Mouse (Mus musculus) left cerebral cortex, postnatal 36 days (tissue): ENCODE data around the gene Phlpp1. TPM values are rescaled to one million over a fixed set of nuclear protein-coding genes. Genes with fewer than 3 reads are reported as not detected.

Experiments
- DNase-seq, 2 experiments: peaks; one replicate each; pipeline ENCODE4 v3.0.0; 2021 to 2022; ENCODE audit warnings: low spot score in 2 of 2, mixed read lengths in 1 of 2
- intact Hi-C: fragments of 180-260 bp; cut with DNase I; formaldehyde crosslinking; loops from one replicate; pipeline ENCODE4 v1.15.1; 2025
- total RNA-seq, 2 experiments: library from RNA; stranded (reverse); gene quantifications; 2 replicates each; pipeline ENCODE4 v1.2.3; 2021

Phlpp1 gene
- total RNA-seq, 2 experiments from 2014 or later, result 64.2 to 65.0 TPM

DNA sequence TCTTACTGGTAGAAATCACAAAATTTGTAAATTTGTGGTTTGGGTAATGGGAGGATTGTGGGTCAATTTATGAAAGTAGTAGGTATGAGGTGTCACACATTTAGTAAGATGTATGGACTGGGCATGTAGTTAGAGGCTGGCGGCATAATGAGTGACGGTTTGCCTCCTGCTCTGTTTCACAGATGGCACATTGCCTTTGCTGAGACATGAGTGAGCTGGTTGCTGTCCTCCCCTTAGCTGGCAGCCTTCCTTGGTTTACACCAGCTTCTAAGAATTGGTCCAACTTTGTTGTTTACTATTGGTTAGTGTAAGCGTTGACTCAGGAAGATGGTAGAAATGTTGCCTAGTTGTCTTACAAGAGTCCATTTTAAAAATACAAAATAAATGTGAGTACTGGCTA, 17.2 kb downstream of the Phlpp1 start:
- intact Hi-C loops, result no loop called here
- DNase-seq, result no peak

DNA sequence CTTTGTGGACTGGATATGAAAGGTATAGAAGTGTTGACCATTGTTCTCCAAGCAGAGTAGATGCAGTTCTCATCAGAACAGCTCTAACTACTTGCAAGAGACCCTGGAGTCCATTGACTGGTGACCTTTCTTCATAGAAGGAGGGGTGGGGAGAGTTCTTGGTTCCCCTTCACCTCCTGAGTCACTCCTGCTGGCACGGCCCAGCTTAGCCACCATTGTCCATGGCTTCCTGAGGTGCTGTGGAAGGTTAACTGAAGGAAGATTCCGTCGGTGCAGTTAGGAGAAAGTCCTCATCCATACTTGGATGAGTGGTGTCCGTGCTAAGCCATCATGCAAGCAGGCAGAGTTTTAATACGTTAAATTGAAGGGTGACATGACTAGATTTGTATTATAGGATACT, 17.8 kb downstream of the Phlpp1 start:
- DNase-seq, result no peak
- intact Hi-C loops, result no loop called here

DNA sequence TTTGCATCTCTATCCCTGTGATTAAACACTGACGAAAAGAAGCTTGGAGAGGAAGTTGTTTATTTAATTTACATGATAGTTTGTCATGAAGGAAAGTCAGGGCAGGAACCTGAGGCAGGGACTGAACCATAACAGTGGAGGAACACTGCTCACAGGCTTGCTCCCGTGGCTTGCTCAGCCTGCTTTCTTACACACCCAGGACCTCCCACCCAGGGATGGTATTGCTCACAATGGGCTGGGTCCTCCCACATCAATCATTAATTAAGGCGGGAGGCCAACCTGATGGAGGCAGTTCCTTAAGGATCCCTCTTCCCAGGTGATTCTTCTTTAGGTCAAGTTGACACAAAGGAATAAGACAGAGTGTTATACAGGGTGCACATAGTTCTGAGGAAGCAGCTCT, 19.1 kb downstream of the Phlpp1 start:
- intact Hi-C loops, result no loop called here
- no peak for DNase-seq

DNA sequence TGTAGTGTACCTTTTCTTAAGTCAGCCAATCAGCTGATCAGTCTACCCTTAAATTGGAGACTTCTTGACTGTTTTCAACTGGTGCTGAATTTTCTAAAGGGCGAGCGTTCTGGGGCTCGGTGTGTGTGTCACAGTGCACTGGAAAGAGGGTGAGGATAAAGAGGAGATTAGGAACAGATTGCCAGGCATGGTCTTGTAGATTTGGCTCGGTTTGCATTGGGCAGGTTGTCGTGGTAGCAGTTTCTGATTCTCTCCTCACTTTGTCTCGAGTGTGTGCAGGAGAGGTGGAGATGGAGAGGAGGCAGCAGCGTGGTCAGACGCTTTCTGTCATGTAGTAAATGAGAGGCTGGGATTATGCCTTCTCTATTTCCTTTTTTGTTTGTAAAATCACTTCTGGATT, 20.3 kb downstream of the Phlpp1 start:
- no peak for DNase-seq
- intact Hi-C loops, result no loop called here

DNA sequence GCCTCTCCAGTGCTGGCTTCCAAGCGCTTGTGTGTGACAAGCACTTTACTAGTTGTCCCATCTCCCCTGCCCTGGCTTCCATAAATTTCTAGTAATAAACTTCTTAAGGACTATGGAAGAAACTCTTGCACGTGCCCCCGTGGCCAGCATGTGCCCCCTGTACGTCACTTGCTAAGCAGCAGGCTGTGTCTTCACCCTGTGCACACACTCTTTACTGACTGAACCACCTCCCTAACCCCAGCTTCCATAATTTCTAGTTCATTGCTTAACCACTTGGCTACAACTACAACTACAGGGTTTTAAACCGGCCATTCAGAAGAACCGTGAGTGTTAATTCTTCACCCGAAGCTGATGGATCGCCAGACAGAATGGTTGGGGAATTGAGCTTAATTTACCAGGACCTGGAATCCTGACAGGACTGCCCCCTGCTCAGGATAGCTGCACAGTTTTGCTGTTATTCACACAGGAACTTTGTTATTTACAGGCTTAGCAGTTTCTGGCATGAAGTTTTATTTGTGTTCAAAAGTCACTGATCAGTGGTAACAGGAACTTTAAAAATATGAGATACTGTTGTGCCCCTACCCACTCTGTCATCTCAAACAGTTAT, 21.4 kb downstream of the Phlpp1 start:
- intact Hi-C loops, result no loop called here
- DNase-seq, result no peak

DNA sequence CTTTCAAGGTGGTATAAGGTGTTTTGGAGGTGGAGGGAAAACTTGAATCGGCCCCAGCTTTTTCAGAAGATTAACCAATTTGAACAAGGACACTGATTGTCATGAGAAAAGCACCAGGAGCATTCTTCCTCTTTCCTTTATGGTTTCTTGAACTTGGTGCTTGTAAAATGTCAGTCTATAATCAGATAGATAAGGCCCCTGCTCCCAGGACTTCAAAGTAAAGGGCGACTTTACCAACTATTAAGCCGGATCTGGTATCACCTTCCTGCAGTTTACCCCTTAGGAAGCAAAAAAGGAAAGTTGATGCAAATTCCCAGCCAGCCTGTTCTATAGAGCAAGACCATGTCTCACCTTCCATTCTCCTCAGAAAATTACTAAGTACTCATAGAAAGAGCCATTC, 21.9 kb downstream of the Phlpp1 start:
- no peak for DNase-seq
- intact Hi-C loops, result no loop called here

DNA sequence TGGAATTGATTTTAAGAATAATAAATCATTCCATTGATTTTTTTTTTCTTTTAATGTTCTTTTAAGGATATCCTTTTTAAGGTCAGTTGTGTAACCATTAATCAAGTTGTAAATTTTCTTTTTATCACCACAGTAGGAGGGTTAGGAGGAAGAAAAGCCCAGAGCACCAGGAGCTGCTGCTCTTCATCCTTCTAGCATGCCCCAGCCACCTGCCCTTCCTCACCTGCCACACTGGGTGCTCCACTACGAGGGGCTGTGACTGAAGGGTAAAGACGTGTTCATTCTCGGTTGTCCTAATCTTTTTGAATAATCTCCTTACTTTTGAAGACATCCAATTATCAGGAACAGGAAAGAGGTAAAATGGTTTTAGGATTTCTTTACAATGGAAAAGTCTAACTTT, 22.7 kb downstream of the Phlpp1 start:
- DNase-seq, result no peak
- intact Hi-C loops, result no loop called here

DNA sequence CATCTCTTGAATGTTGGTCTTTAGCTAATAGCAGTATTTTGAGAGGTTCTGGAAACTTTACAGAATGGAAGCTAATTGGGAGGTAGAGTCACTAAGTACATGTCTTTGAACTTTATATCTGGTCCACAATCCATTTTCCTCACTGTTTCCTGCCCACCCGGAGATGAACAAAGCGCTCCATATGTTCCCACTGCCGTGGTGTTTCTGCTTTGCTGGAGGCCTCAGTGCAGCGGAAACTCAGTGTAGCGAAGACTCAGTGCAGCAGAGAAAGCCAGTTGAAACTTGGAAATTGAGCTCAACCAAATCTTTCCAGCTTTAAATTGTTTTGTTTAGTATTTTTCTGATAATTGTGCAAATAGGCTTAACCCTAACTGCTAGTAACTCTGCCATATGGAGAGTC, 26.4 kb downstream of the Phlpp1 start:
- intact Hi-C loops, result no loop called here
- no peak for DNase-seq

DNA sequence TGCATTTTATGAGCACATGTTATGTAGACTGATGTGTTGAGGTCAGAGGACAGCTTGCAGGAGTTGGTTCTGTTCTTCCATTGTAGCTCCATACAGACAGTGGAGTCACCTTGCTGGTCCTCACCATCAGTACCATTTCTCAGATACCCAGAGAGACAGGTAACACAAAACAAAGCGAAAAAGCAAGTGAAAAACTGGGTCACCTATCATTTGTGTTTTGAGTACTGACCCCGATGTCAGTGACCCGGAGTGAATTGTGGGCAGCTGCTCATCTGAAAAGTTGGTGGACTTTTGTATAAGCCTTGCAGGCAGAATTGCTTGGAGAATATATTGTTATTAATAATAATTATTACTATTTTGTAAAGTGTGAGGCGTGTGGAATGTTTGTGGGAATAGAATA, 27.6 kb downstream of the Phlpp1 start:
- intact Hi-C loops, result no loop called here

DNA sequence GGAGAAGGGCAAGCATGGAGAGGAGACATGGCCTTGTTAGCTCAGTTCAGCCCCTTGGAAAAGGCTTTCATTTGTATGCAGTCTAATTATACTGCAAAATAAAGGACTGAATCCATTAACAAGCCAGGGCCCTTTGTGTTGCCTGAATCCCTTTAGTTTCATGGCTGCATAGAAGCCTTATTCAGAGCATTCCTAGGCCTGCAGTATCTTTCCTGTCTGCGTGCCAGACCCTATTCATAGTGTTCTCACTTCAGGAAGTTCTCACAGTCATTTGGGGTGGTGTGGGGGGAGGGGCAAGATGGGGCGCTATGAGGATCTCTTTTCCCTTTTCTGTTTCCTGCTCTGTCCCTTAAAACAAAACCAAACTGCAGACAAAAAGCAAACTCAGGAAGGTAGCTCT, 28.1 kb downstream of the Phlpp1 start:
- peak; percentile 48 to 62 for DNase-seq
- intact Hi-C loops, result no loop called here

More for the DNA sequence above, 27.6 kb downstream of the Phlpp1 start:
- DNase-seq, result no peak

DNA sequence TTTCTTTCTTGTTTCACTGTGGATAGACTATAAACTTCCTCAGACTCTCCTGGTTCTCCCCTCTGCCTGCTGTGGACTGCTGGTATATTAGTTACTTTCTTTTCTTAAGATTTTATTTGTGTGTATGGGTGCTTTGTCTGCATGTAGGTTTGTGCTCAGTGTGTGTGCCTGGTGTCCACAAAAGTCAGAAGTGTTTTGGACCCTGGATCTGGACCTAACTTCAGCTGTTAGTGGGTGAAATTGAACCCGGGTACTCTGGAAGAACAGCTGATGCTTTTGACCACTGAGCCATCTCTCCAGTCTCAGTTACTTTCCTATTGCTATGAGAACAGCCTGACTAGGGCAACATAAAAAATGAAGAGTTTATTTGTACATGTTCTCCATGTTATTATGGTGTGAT, 29.5 kb downstream of the Phlpp1 start:
- no peak for DNase-seq
- intact Hi-C loops, result no loop called here

DNA sequence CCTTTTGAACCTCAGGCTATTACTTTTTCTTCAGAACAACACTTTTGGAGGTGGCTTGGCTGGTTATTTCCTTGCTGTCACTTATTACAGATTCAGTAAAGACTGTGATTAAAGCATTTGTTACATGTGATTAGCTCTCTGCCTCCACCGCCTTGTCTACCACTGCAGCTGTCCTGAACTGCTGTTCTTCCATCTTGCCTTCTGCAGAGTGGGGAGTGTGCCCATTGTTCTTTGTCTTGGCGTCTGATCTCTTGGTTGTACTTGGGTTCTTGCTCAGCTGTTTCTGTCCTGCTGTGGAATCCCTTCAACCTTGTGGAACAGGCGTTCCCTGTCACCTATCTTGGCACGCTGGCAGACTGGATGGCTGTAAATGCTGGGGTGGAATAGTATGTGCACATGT, 30.4 kb downstream of the Phlpp1 start:
- intact Hi-C loops, result no loop called here
- DNase-seq, result no peak

DNA sequence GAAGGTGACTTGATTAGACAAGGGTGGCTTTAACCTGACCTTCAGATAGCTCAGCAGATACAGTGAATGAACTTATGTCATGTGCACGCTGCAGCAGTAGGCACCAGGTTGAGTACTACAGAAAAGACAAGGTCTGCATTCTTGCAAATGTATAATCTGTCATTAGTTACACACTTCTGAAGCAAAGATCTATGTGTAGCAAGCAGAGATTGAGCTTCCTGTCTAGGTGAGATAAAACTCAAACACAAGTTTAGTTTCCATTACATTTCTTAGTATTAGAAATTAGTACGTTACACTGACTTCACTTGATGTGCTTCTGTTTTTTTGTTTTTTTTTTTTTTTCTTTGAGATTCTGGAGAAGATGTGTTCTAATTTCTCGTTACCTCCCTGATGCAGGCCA, 32.4 kb downstream of the Phlpp1 start:
- intact Hi-C loops, result no loop called here
- DNase-seq, result no peak

DNA sequence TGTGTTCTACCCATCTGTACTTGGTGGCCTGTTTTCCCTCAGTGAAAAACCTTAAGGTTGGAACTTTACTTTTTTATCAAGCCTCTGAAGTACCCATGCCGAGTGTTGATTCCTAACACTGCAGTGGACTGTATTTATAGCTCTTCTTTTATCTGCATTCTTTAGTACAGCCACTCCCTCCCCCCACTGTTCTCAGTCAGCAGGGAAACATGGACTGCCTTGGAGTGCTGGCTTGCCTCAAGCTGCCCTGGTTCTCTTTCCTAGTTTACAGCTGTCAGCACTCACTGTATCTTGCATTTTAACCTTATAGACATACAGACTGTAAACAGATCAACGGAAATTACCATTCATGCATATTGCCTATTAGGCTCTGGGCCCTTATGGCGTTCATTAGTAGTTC, 32.8 kb downstream of the Phlpp1 start:
- intact Hi-C loops, result no loop called here
- DNase-seq, result no peak

DNA sequence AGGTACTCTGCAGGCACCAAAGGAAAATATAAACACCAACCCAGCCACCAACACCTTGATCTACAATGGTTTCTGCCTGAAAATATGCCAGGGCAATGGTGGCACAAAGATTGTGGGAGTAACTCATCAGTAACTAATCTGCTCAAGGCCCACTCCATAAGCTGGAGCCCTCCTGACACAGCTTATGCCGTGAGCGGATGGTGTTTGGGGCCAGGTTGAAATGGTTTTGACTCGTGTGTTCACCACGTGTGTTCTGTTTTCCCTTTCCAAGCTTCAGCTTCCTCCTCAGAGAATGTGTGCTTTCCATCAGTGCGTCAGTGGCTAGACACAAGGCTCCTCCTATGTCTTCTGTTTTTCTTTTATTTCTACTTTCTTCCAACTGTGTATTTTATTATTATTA, 37.0 kb downstream of the Phlpp1 start:
- no peak for DNase-seq
- intact Hi-C loops, result no loop called here

DNA sequence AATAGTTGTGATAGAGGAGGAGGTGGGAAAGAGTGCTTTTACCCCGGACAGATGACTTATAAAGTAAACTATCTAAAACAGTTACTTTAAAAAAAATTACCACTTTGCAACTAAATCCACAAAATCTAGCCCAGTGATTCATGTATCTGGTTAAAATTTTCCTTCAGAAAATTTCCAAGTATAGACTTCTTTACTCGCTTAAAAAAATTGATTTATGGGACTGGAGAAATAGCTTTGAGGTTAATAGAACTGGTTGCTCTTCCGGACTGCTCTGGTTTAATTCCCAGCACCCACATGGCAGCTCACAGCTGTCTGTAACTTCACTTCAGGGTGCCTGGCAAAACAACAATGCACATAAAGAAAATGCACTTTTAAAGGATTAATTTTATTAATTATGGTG, 38.9 kb downstream of the Phlpp1 start:
- DNase-seq, result no peak
- intact Hi-C loops, result no loop called here

DNA sequence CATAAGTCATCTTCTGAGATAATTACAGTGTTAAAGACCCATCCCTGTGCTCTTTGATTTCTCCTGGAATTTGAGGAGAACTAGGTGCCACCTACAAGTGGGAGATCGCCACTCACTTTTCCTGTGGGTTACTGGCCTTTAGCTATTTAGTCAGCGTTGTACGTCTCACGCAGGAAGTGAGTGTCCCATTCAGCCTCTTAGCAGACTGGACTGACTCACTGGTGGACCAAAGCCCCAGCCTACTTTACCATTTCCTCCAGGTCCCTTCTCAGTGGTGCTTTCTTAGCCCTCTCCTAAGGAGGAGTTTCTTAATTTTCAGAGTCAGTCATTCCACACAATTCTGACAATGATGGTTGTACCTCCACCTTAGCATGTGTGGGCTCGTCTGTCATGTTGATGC, 39.6 kb downstream of the Phlpp1 start:
- intact Hi-C loops, result no loop called here

DNA sequence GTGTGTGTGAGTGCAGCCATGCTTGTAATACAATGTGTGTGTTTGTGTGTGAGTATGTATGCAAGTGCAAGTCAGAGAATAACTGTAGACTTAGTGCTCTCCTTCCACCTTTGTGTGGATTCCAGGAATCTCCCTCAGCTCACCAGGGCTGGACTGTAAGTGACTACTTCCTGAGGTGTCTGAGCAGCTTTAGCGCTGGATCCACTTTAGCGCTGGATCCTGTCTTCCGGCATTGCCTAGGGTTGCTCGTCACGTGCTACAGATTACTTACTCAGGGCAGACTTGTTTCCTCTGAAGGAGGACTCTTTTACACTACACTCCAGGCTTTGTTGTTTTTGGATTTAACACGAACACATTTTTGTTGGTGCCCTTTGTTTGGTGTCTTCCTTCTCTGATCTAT, 48.9 kb downstream of the Phlpp1 start:
- DNase-seq, result no peak
- intact Hi-C loops, result no loop called here

More for the DNA sequence above, 39.6 kb downstream of the Phlpp1 start:
- DNase-seq, result no peak

DNA sequence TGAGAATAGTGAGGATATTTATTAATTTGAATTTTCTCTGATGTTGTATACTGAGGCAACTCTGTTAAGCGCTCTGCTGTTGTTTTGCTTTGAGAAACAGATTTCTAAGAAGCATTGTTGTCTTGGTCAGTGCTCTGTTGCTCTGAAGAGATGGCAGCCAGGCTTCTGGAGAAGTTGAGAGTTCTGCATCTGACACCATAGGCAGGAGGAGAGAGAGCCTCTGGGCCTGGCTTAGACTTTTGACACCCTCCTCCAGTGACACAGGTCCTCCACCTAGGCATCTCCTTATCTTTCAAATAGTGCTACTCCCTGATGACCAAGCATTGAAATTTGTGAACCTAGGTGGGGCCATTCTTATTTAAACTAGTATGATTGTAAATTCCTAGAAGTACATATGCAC, 49.8 kb downstream of the Phlpp1 start:
- intact Hi-C loops, result no loop called here
- DNase-seq, result no peak

DNA sequence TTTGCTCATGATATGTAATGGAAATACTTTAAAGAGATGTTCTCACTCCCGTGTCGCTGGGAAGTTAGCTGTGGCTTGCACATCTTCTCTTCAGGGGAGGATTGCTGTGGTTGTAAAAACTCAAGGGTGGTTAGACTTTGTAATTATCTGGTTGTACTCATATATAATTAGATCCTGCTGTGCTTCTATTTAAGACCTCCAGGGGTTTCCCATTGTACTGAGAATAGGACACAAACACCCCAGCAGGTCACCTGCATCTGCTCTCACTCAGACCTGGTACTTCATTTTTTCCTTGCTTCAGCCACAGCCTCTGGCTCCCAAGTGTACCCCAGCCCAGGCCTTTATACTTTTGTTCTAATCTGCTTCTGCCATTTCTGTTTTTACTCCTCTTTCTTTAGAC, 50.4 kb downstream of the Phlpp1 start:
- intact Hi-C loops, result no loop called here

DNA sequence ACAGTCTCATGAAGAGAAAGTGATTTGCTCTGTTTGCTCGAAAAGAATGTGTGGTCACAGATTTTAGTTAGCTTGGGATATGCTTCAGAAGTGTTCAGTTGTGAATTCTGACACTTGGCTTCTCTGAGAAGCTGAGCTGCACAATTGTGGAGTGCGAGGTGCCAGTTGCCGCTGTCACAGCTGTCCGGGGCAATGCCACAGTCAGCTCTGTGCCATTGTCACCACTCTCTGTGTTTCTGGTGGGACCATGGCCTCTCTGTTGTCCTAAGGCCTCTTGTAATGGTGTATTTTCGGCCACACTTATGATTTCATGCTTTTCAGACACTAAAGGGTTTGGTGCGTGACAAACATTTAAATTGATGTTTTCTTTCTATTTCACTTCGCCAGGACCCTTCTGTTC, 55.1 kb downstream of the Phlpp1 start:
- no peak for DNase-seq
- intact Hi-C loops, result no loop called here

More for the DNA sequence above, 50.4 kb downstream of the Phlpp1 start:
- no peak for DNase-seq

DNA sequence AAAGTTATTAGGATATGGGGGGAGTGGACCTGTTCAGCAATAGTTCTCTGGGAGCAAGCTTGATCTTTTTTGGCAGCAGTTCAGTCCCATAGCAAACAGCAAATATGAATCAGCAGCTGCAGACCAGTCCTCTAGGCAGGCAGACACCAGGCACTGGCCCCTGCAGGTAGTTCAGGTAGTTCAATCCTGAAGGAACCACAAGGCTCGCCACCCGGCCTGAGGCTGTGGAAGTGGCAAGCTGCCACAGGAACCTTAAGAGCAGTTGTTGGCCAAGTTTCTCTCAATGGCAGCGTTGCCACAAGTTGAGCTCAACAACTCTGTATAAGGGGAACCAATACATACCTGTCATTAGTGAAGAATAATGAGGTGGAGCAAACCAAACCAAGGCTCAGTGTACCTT, 58.8 kb downstream of the Phlpp1 start:
- intact Hi-C loops, result no loop called here
- DNase-seq, result no peak
